Mouse (Mus musculus) olfactory bulb, adult 2 months (tissue): ENCODE results near the gene Spata21. TPM values are rescaled to one million over a fixed set of nuclear protein-coding genes. Genes with fewer than 3 reads are reported as not detected.

ENCODE experiments used
- H3K27ac ChIP-seq: fragments of 200-500 bp; 2 replicates; pipeline ENCODE4 v1.5.1; 2012; ENCODE audit warnings: low read depth, low read length; ENCODE audit not compliant: insufficient read depth
- H3K4me1 ChIP-seq: fragments of 200-500 bp; 2 replicates; pipeline ENCODE4 v1.6.1; 2012; ENCODE audit warnings: low read length; ENCODE audit not compliant: control insufficient read depth, insufficient read depth
- H3K4me3 ChIP-seq: fragments of 200-500 bp; 2 replicates; pipeline ENCODE4 v1.5.1; 2012; ENCODE audit warnings: mild to moderate bottlenecking, low read depth, low read length, moderate library complexity; ENCODE audit not compliant: insufficient read depth
- CTCF ChIP-seq: fragments of 200-500 bp; IDR thresholded peaks from 2 replicates; pipeline ENCODE4 v1.5.1; 2012; ENCODE audit warnings: low read depth, mild to moderate bottlenecking, low read length, moderate library complexity; ENCODE audit not compliant: insufficient read depth
- POLR2A ChIP-seq: fragments of 200-500 bp; IDR thresholded peaks from 2 replicates; pipeline ENCODE4 v1.6.1; 2012; ENCODE audit warnings: mild to moderate bottlenecking, low read depth, low read length, moderate library complexity; ENCODE audit not compliant: insufficient read depth
- WGBS: fragments of 180-500 bp; shearing (Covaris S2); methylation state at CpG from one replicate; pipeline ENCODE4 v1.1.7; 2018; 5-methylcytosine and 5-hydroxymethylcytosine counted together
- polyA plus RNA-seq: library from polyadenylated mRNA; stranded (reverse); fragments of >200 nt; gene quantifications from 2 replicates; pipeline ENCODE4 v1.2.4, GENCODE M21; 2012; ENCODE audit warnings: low replicate concordance; ENCODE audit not compliant: missing spikeins, insufficient read depth, insufficient read length

Gene Spata21
- polyA plus RNA-seq, 1 experiment, result not detected

DNA sequence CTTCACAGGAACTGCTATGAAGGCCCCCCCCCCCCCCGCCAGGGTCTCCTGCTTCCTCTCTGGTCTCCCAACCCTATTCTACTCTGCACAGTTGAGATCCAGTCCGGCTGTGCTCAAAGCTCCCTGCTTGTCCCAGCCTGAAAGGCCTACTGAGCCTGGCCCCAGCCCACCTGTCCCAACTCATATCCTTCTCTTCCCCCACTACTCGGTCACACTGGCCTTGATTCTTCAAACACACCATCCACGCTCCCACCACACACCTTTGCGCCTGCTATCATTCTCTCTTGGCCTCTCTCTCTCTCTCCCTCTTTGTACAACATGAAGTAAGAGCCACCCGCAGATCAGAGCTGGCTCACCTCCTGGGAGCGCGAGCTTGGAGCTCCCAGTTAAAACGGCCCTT lies 29.3 kb upstream of the Spata21 start:
- TF ChIP-seq POLR2A (no peak), CTCF (no peak)
- peaks cover 22% of the 10 kb centered on the region for H3K4me1 ChIP-seq
- H3K27ac ChIP-seq, result no peak overlapping the region
- WGBS, result 70% methylated on average over 9 of the region's 9 CpGs
- H3K4me3 ChIP-seq, result no peak overlapping the region

DNA sequence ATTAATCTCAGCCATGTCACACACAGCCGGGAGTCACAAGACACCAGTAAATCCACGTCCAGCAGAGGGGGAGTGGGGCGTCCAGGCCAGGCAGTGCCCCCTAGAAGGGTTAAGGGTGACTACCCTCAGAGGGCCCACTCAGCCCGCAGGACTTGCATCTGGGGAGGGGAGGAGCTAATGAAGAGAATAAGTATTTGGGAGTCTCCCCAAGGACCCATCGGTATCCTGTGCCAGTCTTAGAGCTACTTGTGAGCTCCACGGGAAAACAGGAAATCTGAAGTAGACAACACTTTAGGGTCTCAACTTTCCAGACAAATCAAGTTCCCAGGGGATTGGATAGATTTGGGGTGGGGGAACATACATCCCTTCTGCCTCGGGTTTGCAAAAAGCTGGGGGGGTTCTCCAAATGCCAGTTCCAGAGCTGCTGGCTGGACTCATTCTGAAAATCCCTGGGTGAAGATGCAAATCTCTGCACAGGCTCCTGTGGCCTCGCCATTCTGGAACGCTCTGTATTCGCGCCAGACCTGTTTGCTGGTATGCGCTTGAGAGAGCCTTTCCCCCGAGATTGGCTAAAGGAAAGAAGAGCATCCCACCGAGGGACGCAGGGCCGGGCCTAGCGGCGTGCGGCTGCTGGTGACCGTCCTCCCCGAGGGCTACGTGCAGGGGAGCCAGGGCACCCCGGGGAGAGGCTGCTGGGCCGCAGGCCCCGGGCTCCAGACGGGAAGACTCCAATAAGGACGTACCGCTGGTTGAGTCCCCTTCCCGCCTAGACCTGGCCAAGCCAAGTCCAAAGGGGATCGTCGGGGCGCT lies 28.3 kb upstream of the Spata21 start:
- TF ChIP-seq POLR2A, result peak; percentile 70; the same call in 1 of the 2 replicates
- no peak for TF ChIP-seq CTCF
- 3% methylated on average over 32 of the region's 32 CpGs for WGBS
- Histone ChIP-seq H3K4me1 (peaks cover 19% of the 10 kb centered on the region), H3K4me3 (peak overlapping the region; percentile 76), H3K27ac (peak overlapping the region; percentile 11; the same call in 1 of the 2 replicates)

- Histone ChIP-seq H3K27ac (peak within 1 kb of the TSS; percentile 80), H3K4me3 (peak within 1 kb of the TSS; percentile 76), H3K4me1 (peaks cover 22% of the 10 kb centered on the region)
- TF ChIP-seq CTCF (peak; percentile 84), POLR2A (peak; percentile 40)
- under 1% methylated on average over 77 of the region's 77 CpGs for WGBS
Observed at GRCm38 (mm10) chr4:141060426-141061301, 27.5 kb upstream of the Spata21 start, which contains the start of gene Crocc. TSS of gene Crocc (minus strand) at chr4:141060550.

DNA sequence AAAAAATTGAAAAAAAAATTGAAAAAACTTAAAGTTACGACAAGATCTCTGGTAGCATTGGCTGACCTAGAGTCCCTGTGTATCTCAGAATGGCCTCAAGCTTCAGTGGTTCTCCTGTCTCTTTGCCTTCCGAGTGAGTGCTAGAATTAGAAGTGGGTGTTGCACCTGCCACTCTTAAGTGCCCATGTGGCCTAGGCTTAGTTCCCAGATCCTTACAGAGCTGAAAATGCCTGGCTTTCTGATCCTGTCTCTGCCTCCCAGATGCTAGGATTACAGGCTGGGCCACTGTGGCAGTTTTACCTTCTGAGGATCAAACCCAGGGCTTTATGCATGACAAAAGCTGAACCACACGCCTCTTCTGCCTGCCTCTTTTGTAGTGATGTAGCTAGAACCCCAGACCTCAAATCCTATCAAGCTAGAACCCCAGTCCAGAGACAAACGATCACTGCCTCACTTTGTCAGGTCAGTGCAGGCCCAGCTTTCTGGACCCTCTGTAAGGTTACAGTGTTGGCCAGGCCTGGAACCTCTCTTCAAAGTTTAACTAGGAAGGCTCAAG lies 24.0 kb upstream of the Spata21 start:
- Histone ChIP-seq H3K4me1 (peaks cover 17% of the 10 kb centered on the region), H3K27ac (no peak overlapping the region), H3K4me3 (no peak overlapping the region)
- WGBS, result 73% methylated on average over 4 of the region's 4 CpGs
- TF ChIP-seq POLR2A (no peak), CTCF (no peak)

DNA sequence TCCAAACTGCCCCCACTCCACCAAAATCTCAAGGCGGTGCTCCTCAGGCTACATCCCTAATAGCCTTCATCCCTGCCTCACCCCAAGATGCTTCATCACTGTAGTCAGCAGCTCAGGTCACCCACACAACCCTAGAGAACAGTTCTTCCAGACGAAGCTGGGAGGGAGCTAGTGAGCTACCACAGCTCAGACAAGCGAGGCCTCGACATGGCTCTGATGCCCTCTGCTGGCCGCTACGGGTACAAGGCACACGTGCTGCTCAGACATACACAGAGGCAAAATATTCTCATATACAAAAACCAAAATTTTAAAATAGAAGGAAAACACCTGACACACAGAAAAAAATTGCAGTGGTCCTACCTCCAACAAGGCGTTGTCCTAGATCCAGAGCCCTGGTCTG lies 23.0 kb upstream of the Spata21 start:
- Histone ChIP-seq H3K4me1 (peaks cover 12% of the 10 kb centered on the region), H3K27ac (peak overlapping the region; percentile 46), H3K4me3 (no peak overlapping the region)
- WGBS, result 3% methylated on average over 8 of the region's 8 CpGs
- TF ChIP-seq CTCF (peak; percentile 95), POLR2A (no peak)

- Histone ChIP-seq H3K27ac (no peak overlapping the region), H3K4me1 (peaks cover 9% of the 10 kb centered on the region), H3K4me3 (no peak overlapping the region)
- no peak for TF ChIP-seq CTCF
- TF ChIP-seq POLR2A, result no peak
- 48% methylated on average over 12 of the region's 12 CpGs for WGBS
Observed at GRCm38 (mm10) chr4:141066709-141067515, 21.2 kb upstream of the Spata21 start.

GRCm38 (mm10) chr4:141067516-141068046 lies 20.6 kb upstream of the Spata21 start:
- 78% methylated on average over 9 of the region's 9 CpGs for WGBS
- Histone ChIP-seq H3K4me3 (no peak overlapping the region), H3K4me1 (peaks cover 9% of the 10 kb centered on the region), H3K27ac (no peak overlapping the region)
- TF ChIP-seq POLR2A (no peak), CTCF (no peak)

- Histone ChIP-seq H3K4me1 (peaks cover 9% of the 10 kb centered on the region), H3K4me3 (no peak overlapping the region), H3K27ac (no peak overlapping the region)
- no peak for TF ChIP-seq POLR2A
- TF ChIP-seq CTCF, result no peak
- WGBS, result 94% methylated on average over 8 of the region's 8 CpGs
Observed at GRCm38 (mm10) chr4:141068655-141069054, 19.5 kb upstream of the Spata21 start.
